Mouse (Mus musculus) stomach, postnatal 0 days (tissue): ENCODE data around the gene Mdh1.

Experiments
- CTCF ChIP-seq: IDR thresholded peaks from 2 replicates; pipeline ENCODE4 v1.5.1; 2016; ENCODE audit warnings: antibody characterized with exemption, low read depth, mild to moderate bottlenecking, moderate library complexity
- EP300 ChIP-seq: optimal IDR thresholded peaks from 2 replicates; pipeline ENCODE3; 2016; ENCODE audit warnings: antibody characterized with exemption

DNA sequence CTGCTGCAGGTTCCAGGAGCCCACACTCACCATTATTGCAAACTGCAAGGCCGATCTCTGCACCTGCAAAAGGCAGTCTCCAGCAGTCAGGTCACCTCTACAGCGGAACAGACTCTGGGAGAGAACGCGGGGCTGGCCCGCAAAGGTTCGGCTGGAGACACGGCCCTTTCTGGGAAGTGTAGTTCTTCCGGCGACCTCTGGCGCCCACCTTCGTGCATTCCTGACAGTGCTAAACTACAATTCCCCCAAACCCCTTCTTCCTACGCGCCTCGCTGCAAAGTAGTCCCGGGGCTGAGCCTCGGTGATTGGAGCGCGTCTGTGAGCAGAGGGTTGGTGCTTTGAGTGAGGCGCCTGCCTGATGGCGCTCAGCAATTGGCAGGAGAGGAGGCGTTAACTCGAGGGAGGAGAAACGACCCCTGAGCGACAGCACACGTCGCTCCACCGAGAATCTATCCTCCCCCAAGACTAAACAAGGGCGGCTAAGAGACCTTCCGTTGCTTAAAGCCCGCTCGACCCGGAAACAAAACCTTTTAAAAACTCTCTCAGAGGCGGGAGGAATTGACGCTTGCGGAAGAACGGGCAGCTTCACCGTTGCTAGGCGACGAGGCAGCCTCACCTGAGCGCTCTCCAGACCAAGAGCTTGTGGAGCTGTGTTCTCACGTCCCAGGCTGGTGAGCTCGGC is at the start of gene Mdh1, which contains the start of gene Wdpcp:
- no peak for TF ChIP-seq EP300
- TF ChIP-seq CTCF = peak; percentile 49
